Mouse (Mus musculus): ENCODE results near the gene 1700067K01Rik. TPM values are rescaled to one million over a fixed set of nuclear protein-coding genes. Genes with fewer than 3 reads are reported as not detected.
"Not testable (repeated sequence)": the region's sequence is repeated elsewhere in the genome, so short reads cannot be mapped to it uniquely, and the experiment has no call there.

The 1700067K01Rik gene
- polyA plus RNA-seq, 1 experiment from 2014 or later = 0.69 TPM

- peak; percentile 68 for ATAC-seq (ENCODE audit: insufficient number of reproducible peaks, insufficient read depth, low FRiP score, low read depth)
These were observed 3.4 kb downstream of the 1700067K01Rik start for GRCm38 (mm10) chr8:84004533-84005201.

GRCm38 (mm10) chr8:84005502-84005901 lies 4.2 kb downstream of the 1700067K01Rik start:
- not testable (repeated sequence) for H3K9me3 ChIP-seq (ENCODE audit: control insufficient read depth, low read length); H3K4me2 ChIP-seq (ENCODE audit: low read length); H3K4me3 ChIP-seq (ENCODE audit: control insufficient read depth in 1 of 2, insufficient read depth in 1 of 2, low read depth in 1 of 2, low read length in 2 of 2); ATAC-seq (ENCODE audit: insufficient number of reproducible peaks, insufficient read depth, low FRiP score, low read depth); H3K9ac ChIP-seq (ENCODE audit: low read length); H3K27me3 ChIP-seq (ENCODE audit: control insufficient read depth, insufficient read depth, low read length)
- Histone ChIP-seq H3K4me1 (ENCODE audit: control insufficient read depth in 2 of 2, insufficient read depth in 2 of 2, low read length in 2 of 2) (peaks cover 7 to 14% of the 10 kb centered on the region in 2 experiments), H3K36me3 (ENCODE audit: control insufficient read depth, insufficient read depth, low read length) (peaks cover 19% of the 10 kb centered on the region), H3K27ac (replicated peaks in 1 of 2; ENCODE audit: control insufficient read depth in 1 of 2, insufficient read depth in 1 of 2, low read depth in 2 of 2, low read length in 2 of 2) (peak overlapping the region in 1 of 2 experiments; percentile 61; a peak in 1 of 4 replicates)
- 94% methylated on average over 7 of the region's 7 CpGs for WGBS

More at GRCm38 (mm10) chr8:84004533-84005201, 3.4 kb downstream of the 1700067K01Rik start:
- no peaks in the 10 kb centered on the region for H3K9me3 ChIP-seq (ENCODE audit: control insufficient read depth, low read length)
- peak overlapping the region; percentile 80 for H3K9ac ChIP-seq (ENCODE audit: low read length)
- no peaks in the 10 kb centered on the region for H3K27me3 ChIP-seq (ENCODE audit: control insufficient read depth, insufficient read depth, low read length)
- peaks cover 28% of the 10 kb centered on the region for H3K36me3 ChIP-seq (ENCODE audit: control insufficient read depth, insufficient read depth, low read length)
- peak overlapping the region; percentile 61 to 80 for H3K27ac ChIP-seq (replicated peaks in 1 of 2; ENCODE audit: control insufficient read depth in 1 of 2, insufficient read depth in 1 of 2, low read depth in 2 of 2, low read length in 2 of 2)
- peak overlapping the region; percentile 65 to 79 for H3K4me3 ChIP-seq (ENCODE audit: control insufficient read depth in 1 of 2, insufficient read depth in 1 of 2, low read depth in 1 of 2, low read length in 2 of 2)
- peaks cover 7 to 13% of the 10 kb centered on the region in 2 experiments for H3K4me1 ChIP-seq (ENCODE audit: control insufficient read depth in 2 of 2, insufficient read depth in 2 of 2, low read length in 2 of 2)
- peak overlapping the region; percentile 88 for H3K4me2 ChIP-seq (ENCODE audit: low read length)
- 1% methylated on average over 30 of the region's 30 CpGs for WGBS

- no peak overlapping the region for H3K4me2 ChIP-seq (ENCODE audit: low read length)
- peaks cover 33% of the 10 kb centered on the region for H3K27me3 ChIP-seq (ENCODE audit: control insufficient read depth, insufficient read depth, low read length)
- H3K36me3 ChIP-seq (ENCODE audit: control insufficient read depth, insufficient read depth, low read length) = no peaks in the 10 kb centered on the region
- 29% methylated on average over 7 of the region's 7 CpGs for WGBS
- no peak for ATAC-seq (ENCODE audit: insufficient number of reproducible peaks, insufficient read depth, low FRiP score, low read depth)
- peaks cover 8 to 35% of the 10 kb centered on the region in 2 experiments for H3K4me1 ChIP-seq (ENCODE audit: control insufficient read depth in 2 of 2, insufficient read depth in 2 of 2, low read length in 2 of 2)
- H3K9me3 ChIP-seq (ENCODE audit: control insufficient read depth, low read length) = no peaks in the 10 kb centered on the region
- H3K27ac ChIP-seq (replicated peaks in 1 of 2; ENCODE audit: control insufficient read depth in 1 of 2, insufficient read depth in 1 of 2, low read depth in 2 of 2, low read length in 2 of 2) = no peak overlapping the region
- H3K4me3 ChIP-seq (ENCODE audit: control insufficient read depth in 1 of 2, insufficient read depth in 1 of 2, low read depth in 1 of 2, low read length in 2 of 2) = no peak overlapping the region
- H3K9ac ChIP-seq (ENCODE audit: low read length) = no peak overlapping the region
These were observed 7.1 kb downstream of the 1700067K01Rik start for GRCm38 (mm10) chr8:84008362-84008761.

- no peak overlapping the region for H3K27ac ChIP-seq (replicated peaks in 1 of 2; ENCODE audit: control insufficient read depth in 1 of 2, insufficient read depth in 1 of 2, low read depth in 2 of 2, low read length in 2 of 2)
- H3K27me3 ChIP-seq (ENCODE audit: control insufficient read depth, insufficient read depth, low read length) = peaks cover 35% of the 10 kb centered on the region
- H3K9ac ChIP-seq (ENCODE audit: low read length) = no peak overlapping the region
- H3K9me3 ChIP-seq (ENCODE audit: control insufficient read depth, low read length) = no peaks in the 10 kb centered on the region
- no peak for ATAC-seq (ENCODE audit: insufficient number of reproducible peaks, insufficient read depth, low FRiP score, low read depth)
- WGBS = 1% methylated on average over 11 of the region's 11 CpGs
- H3K36me3 ChIP-seq (ENCODE audit: control insufficient read depth, insufficient read depth, low read length) = no peaks in the 10 kb centered on the region
- H3K4me2 ChIP-seq (ENCODE audit: low read length) = no peak overlapping the region
- H3K4me3 ChIP-seq (ENCODE audit: control insufficient read depth in 1 of 2, insufficient read depth in 1 of 2, low read depth in 1 of 2, low read length in 2 of 2) = no peak overlapping the region
- H3K4me1 ChIP-seq (ENCODE audit: control insufficient read depth in 2 of 2, insufficient read depth in 2 of 2, low read length in 2 of 2) = peaks cover 5 to 26% of the 10 kb centered on the region in 2 experiments; a peak in 3 of 4 replicates
These were observed 8.6 kb downstream of the 1700067K01Rik start for GRCm38 (mm10) chr8:84009876-84010275.

GRCm38 (mm10) chr8:84010625-84011611 lies 9.6 kb downstream of the 1700067K01Rik start:
- Histone ChIP-seq H3K9me3 (ENCODE audit: control insufficient read depth, low read length) (peaks cover 2% of the 10 kb centered on the region; the same call in 1 of the 2 replicates), H3K27ac (replicated peaks in 1 of 2; ENCODE audit: control insufficient read depth in 1 of 2, insufficient read depth in 1 of 2, low read depth in 2 of 2, low read length in 2 of 2) (no peak overlapping the region), H3K4me2 (ENCODE audit: low read length) (peak overlapping the region; percentile 99), H3K4me1 (ENCODE audit: control insufficient read depth in 2 of 2, insufficient read depth in 2 of 2, low read length in 2 of 2) (peaks cover 2 to 22% of the 10 kb centered on the region in 2 experiments; a peak in 3 of 4 replicates), H3K4me3 (ENCODE audit: control insufficient read depth in 1 of 2, insufficient read depth in 1 of 2, low read depth in 1 of 2, low read length in 2 of 2) (peak overlapping the region; percentile 47 to 52), H3K27me3 (ENCODE audit: control insufficient read depth, insufficient read depth, low read length) (peaks cover 35% of the 10 kb centered on the region), H3K36me3 (ENCODE audit: control insufficient read depth, insufficient read depth, low read length) (no peaks in the 10 kb centered on the region), H3K9ac (ENCODE audit: low read length) (peak overlapping the region; percentile 60; the same call in 1 of the 2 replicates)
- 2% methylated on average over 83 of the region's 83 CpGs for WGBS
- ATAC-seq (ENCODE audit: insufficient number of reproducible peaks, insufficient read depth, low FRiP score, low read depth) = peak; percentile 42

- no peak for ATAC-seq (ENCODE audit: insufficient number of reproducible peaks, insufficient read depth, low FRiP score, low read depth)
- peak within 1 kb of the TSS; percentile 47 to 52 for H3K4me3 ChIP-seq (ENCODE audit: control insufficient read depth in 1 of 2, insufficient read depth in 1 of 2, low read depth in 1 of 2, low read length in 2 of 2)
- H3K36me3 ChIP-seq (ENCODE audit: control insufficient read depth, insufficient read depth, low read length) = no peaks in the 10 kb centered on the region
- peaks cover 35% of the 10 kb centered on the region for H3K27me3 ChIP-seq (ENCODE audit: control insufficient read depth, insufficient read depth, low read length)
- H3K4me1 ChIP-seq (ENCODE audit: control insufficient read depth in 2 of 2, insufficient read depth in 2 of 2, low read length in 2 of 2) = peaks cover 2 to 22% of the 10 kb centered on the region in 2 experiments; a peak in 3 of 4 replicates
- H3K9ac ChIP-seq (ENCODE audit: low read length) = peak within 1 kb of the TSS; percentile 60
- peaks cover 5% of the 10 kb centered on the region; the same call in 1 of the 2 replicates for H3K9me3 ChIP-seq (ENCODE audit: control insufficient read depth, low read length)
- peak within 1 kb of the TSS; percentile 99 for H3K4me2 ChIP-seq (ENCODE audit: low read length)
- under 1% methylated on average over 45 of the region's 45 CpGs for WGBS
- H3K27ac ChIP-seq (replicated peaks in 1 of 2; ENCODE audit: control insufficient read depth in 1 of 2, insufficient read depth in 1 of 2, low read depth in 2 of 2, low read length in 2 of 2) = no peak within 1 kb of the TSS
These were observed 10.6 kb downstream of the 1700067K01Rik start, which contains the start of gene 2210011C24Rik for GRCm38 (mm10) chr8:84011705-84012498. TSS of gene 2210011C24Rik (minus strand) at chr8:84012171.

Measured in heart, embryonic 14.5 days (tissue).